Mouse (Mus musculus): ENCODE results near the gene Ddx4.

The Ddx4 gene

DNA sequence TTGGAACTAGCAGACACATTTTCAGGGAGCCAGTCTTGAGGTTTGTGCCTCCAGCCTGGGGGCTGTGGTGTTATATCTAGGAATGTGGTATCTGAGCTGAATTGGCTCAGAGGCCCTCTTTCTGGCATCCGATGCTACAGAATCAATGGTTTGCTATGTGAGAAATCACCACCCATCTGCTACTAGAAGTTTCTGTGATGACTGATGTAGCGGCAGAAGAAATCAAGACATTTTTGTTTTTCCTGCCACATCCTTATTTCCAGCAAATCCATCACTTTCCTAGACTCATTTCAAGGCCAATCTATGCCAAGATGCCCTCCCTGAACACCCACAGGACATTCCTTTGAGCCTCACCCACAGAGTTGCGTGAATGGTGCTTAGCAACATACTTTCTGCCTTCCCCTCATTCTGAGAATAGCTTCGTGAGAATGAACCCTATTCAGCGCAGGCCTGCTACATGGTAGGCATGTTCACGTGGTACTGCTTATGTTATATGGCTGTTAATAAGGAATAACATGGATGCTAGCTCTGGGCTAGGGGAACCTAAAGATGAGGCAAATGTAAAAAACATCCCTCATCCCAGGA, 91.6 kb downstream of the Ddx4 start:
- in situ Hi-C loops (cut with MboI, MseI): no loop called here

DNA sequence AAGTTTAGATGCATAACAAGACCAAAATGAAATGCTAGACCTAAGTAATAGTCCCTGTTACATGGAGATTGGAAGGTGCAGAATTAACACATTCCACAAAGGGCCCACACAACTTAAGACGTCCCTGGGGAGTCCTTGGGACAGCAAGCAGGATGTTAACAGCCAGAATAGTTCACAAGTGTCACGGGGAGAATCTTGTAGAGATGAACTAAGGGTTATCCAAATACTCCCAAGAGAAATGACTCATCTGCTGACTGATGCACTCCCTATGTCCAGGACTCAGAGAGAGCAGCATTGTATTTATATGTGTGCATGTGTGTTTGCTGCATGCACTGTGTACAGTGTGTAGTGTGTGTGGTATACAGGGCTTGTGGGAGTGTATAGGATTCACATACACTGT, 95.8 kb downstream of the Ddx4 start:
- in situ Hi-C loops (cut with MboI, MseI): no loop called here

DNA sequence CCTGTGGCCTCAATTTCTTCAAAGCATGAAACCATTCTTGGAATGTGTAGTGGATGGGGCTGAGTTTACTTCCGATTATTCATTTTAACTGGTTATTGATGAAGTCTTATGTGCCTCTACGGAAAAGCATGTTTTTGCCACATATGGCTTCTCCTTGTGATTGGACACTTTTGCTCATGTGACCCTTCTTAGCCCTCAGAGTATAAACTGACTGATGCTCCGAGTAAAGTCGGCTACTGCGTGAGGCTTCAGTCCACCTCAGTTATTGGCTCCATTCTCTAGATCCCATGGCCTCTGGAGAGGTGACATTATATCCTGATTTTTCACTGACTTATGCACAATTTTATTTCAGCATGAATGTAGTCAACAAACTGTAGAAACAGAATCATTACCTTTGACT, 99.0 kb downstream of the Ddx4 start:
- in situ Hi-C loops (cut with MboI, MseI): no loop called here

DNA sequence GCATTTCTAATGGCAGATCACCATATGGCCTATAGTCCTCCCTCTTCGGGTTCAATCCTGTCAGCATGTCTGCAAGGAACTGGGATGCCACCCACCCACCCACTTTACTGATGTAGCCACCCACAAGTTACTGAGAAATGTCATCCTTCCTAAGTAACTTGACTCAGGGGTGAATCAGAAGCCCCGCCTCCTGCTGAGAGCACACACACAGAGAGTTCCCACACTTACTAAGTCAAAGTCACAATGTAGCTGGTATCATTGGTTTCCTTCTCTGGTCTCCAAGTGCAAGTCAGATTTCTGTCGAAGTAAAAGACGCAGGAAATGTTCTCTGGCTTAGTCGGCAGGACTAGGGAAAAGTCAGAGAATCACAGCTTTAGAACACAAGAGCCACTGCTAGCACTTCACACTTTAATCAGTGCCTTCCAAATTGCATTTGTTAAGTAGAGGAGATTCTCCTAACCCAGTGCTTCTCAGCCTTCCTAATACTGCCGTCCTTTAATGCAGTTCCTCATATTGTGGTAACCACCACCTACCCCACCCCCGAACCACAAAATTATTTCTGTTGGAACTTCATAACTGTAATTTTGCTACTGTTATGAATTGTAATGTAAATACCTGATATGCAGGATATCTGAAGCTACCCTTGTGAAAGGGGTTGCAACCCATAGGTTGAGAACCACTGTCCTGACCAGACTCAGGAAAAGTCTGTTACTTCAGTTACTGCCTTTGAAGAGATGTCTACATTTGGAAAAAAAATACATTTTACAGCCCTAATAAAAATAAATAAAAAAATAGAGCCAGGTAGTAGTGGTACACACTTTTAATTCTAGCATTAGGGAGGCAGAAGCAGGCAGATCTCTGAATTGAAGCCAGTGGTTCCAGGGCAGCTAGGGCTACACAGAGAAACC, 100.4 kb downstream of the Ddx4 start:
- in situ Hi-C loops (cut with MboI, MseI): no loop called here
